Mouse (Mus musculus): ENCODE measurements around the gene Ppp2r3a.
A peak's percentile ranks its signal among the peaks of the same experiment; 100 is the strongest.

Ppp2r3a gene

GRCm38 (mm10) chr9:101073041-101073986 lies 178.3 kb downstream of the Ppp2r3a start:
- DNase-seq = peak; percentile 99

- DNase-seq = no peak
Measured at GRCm38 (mm10) chr9:101072506-101072905, 179.1 kb downstream of the Ppp2r3a start.

- no peak for DNase-seq
Measured at GRCm38 (mm10) chr9:101069781-101070180, 181.8 kb downstream of the Ppp2r3a start.

DNA sequence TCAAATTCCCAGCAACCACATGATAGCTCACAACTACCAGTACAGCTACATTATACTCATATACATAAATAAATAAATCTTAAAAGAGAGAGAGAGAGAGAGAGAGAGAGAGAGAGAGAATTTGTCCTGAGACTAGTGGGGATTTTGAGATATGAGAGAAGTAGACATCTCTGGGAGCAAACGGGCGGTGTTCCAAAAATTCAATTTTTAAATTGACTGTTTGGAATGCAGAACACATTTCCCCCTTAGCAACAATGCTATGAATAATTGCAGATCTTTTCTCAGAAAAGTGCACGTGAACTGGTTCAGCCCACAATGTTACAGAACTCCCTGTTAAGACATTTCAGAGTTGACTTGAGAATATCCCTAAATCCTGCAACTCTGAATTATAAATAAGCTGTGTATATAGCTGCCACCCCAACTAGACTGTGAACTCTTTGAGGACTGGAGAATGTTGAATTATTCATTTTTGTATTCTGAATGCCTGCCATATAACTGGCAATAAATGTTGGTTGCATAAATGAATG lies 186.5 kb downstream of the Ppp2r3a start:
- DNase-seq = no peak

DNA sequence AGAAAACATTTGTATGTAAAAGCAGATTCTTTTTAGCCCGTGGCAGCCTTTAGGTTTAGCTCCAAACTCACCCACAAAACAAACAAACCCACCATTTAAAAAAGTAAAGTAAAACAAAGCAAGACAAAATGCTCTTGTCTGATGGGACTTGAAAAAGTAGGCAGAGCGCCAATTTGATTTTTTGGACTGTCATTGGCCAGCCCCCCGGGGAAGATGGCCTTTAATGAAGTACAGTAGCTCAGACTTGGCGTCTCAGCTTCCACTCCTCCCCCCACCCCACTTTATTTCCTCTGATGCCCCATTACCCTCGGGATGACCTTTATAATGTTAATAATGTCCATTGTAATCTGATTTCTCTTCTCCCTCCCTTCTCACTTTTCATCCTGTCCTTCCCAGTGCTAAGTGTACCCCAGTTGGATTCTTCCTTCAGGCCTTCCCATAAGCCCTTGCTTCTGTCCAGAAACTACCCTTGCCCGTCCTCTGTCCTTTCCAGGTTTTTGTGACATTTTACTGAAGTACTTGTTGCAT lies 189.3 kb downstream of the Ppp2r3a start:
- DNase-seq = no peak

GRCm38 (mm10) chr9:101061035-101061434 lies 190.6 kb downstream of the Ppp2r3a start:
- DNase-seq = no peak

DNA sequence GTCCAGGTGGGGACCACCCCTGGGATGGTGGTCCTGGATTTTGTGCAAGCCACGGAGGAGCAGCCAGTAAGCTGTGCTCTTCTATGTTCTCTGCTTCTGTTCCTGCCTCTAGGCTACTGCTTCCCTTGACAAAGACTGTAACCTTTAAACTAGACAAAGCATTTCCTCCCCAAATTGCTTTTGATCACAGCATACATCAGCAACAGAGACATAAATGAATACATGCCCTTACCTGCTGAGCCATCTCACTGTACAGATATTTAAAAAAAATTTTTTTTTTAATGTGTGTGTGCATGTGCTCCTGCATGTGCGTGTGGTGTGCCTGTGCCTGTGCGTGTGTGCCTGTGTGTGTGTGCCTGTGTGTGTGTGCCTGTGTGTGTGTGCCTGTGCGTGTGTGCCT lies 194.4 kb downstream of the Ppp2r3a start:
- DNase-seq = no peak
